Mouse (Mus musculus) Patski (cell line): Measurements from ENCODE around the gene Tars2. TPM values are rescaled to one million over a fixed set of nuclear protein-coding genes. Genes with fewer than 3 reads are reported as not detected.

Source experiments
- ATAC-seq: fragments of 100-300 bp; one replicate; pipeline ENCODE4 v1.8.0; 2021
- CTCF ChIA-PET: fragments of 350-600 bp; sonication (Branson Sonifier 250); formaldehyde crosslinking; loops from one replicate; lab custom pipeline; 2022; ENCODE audit warnings: inconsistent platforms; lab: Charles Lee
- POLR2A ChIA-PET: fragments of 350-600 bp; sonication (Branson Sonifier 250); formaldehyde crosslinking; loops from one replicate; lab custom pipeline; 2022; ENCODE audit warnings: antibody characterized with exemption, inconsistent platforms; lab: Charles Lee
- DNase-seq: peaks from one replicate; pipeline ENCODE4 v3.0.0-alpha.2; 2011; ENCODE audit warnings: low read depth, low spot score
- H3K27me3 ChIP-seq: fragments of 371-371 bp; one replicate; pipeline ENCODE4 v1.5.1; 2021
- CTCF ChIP-seq: fragments of 100-300 bp; IDR thresholded peaks from one replicate; pipeline ENCODE4 v1.5.1; 2021
- in situ Hi-C: fragments of 300-500 bp; cut with MboI; formaldehyde crosslinking; loops from 3 replicates; pipeline ENCODE4 v1.11.1; 2018; ENCODE audit warnings: low pct_unique_long_range_greater_than_20kb, mixed read lengths
- polyA plus RNA-seq: library from polyadenylated mRNA; unstranded; gene quantifications from one replicate; pipeline ENCODE4 v1.2.3, GENCODE M21; 2021

Gene Tars2
- polyA plus RNA-seq, 1 experiment from 2014 or later, result 58.1 TPM

GRCm38 (mm10) chr3:95722386-95722785 lies 37.6 kb downstream of the Tars2 start:
- no peaks in the 10 kb centered on the region for H3K27me3 ChIP-seq
- in situ Hi-C loops, result no loop called here
- no peak for TF ChIP-seq CTCF
- ChIA-PET CTCF (no interaction called here), POLR2A (no interaction called here)
- DNase-seq (no peak), ATAC-seq (no peak)

GRCm38 (mm10) chr3:95718153-95718552 lies 41.9 kb downstream of the Tars2 start:
- no peak for TF ChIP-seq CTCF
- no peaks in the 10 kb centered on the region for H3K27me3 ChIP-seq
- CTCF ChIA-PET, result interaction anchor here (0.8 to 2.1 kb wide), 2 partner anchors 11 to 42 kb away, joined by 3 to 8 read pairs; no protein-coding TSS in a partner anchor
- DNase-seq (no peak), ATAC-seq (no peak)
- POLR2A ChIA-PET, result no interaction called here
- in situ Hi-C loops, result no loop called here

GRCm38 (mm10) chr3:95716075-95716474 lies 43.9 kb downstream of the Tars2 start:
- ATAC-seq (no peak), DNase-seq (no peak)
- ChIA-PET POLR2A (interaction anchor here (1.0 kb wide), 1 partner anchor 46 kb away, joined by 3 read pairs; no protein-coding TSS in a partner anchor), CTCF (interaction anchor here (1.1 to 1.2 kb wide), 3 partner anchors 11 to 29 kb away, joined by 3 to 4 read pairs (median 3); no protein-coding TSS in a partner anchor)
- no peak for TF ChIP-seq CTCF
- in situ Hi-C loops, result no loop called here
- H3K27me3 ChIP-seq, result no peaks in the 10 kb centered on the region

GRCm38 (mm10) chr3:95709967-95710366 lies 50.0 kb downstream of the Tars2 start:
- ATAC-seq (no peak), DNase-seq (no peak)
- ChIA-PET POLR2A (interaction anchor here (0.6 to 1.9 kb wide), 3 partner anchors 17 to 22 kb away, joined by 3 to 4 read pairs (median 3); partner anchors contain the start of gene Adamtsl4), CTCF (interaction anchor here (1.4 to 2.1 kb wide), 3 partner anchors 16 to 34 kb away, joined by 3 to 4 read pairs (median 3); no protein-coding TSS in a partner anchor)
- H3K27me3 ChIP-seq, result no peaks in the 10 kb centered on the region
- no peak for TF ChIP-seq CTCF
- in situ Hi-C loops, result no loop called here

- ChIA-PET CTCF (interaction anchor here (1.2 to 2.1 kb wide), 5 partner anchors 14 to 77 kb away, joined by 3 to 4 read pairs (median 3); no protein-coding TSS in a partner anchor), POLR2A (interaction anchor here (1.2 kb wide), 1 partner anchor 16 kb away, joined by 3 read pairs; no protein-coding TSS in a partner anchor)
- H3K27me3 ChIP-seq, result no peaks in the 10 kb centered on the region
- TF ChIP-seq CTCF, result no peak
- no peak for DNase-seq
- in situ Hi-C loops, result no loop called here
- ATAC-seq, result no peak
Observed at GRCm38 (mm10) chr3:95709044-95709443, 51.0 kb downstream of the Tars2 start.

GRCm38 (mm10) chr3:95707497-95707896 lies 52.5 kb downstream of the Tars2 start:
- in situ Hi-C loops, result no loop called here
- no peak for ATAC-seq
- ChIA-PET CTCF (interaction anchor here (0.7 kb wide), 1 partner anchor 11 kb away, joined by 3 read pairs; no protein-coding TSS in a partner anchor), POLR2A (no interaction called here)
- TF ChIP-seq CTCF, result no peak
- no peaks in the 10 kb centered on the region for H3K27me3 ChIP-seq
- no peak for DNase-seq

- CTCF ChIA-PET, result no interaction called here
- no peaks in the 10 kb centered on the region for H3K27me3 ChIP-seq
- POLR2A ChIA-PET, result no interaction called here
- in situ Hi-C loops, result no loop called here
- no peak for TF ChIP-seq CTCF
- ATAC-seq, result no peak
- DNase-seq, result no peak
Observed at GRCm38 (mm10) chr3:95706273-95706672, 53.7 kb downstream of the Tars2 start.

- ChIA-PET CTCF (interaction anchor here (1.1 to 1.5 kb wide), 4 partner anchors 12 to 72 kb away, joined by 3 to 5 read pairs (median 4); no protein-coding TSS in a partner anchor), POLR2A (no interaction called here)
- no peaks in the 10 kb centered on the region for H3K27me3 ChIP-seq
- ATAC-seq, result no peak
- in situ Hi-C loops, result no loop called here
- no peak for TF ChIP-seq CTCF
- DNase-seq, result no peak
Observed at GRCm38 (mm10) chr3:95704612-95705011, 55.4 kb downstream of the Tars2 start.

GRCm38 (mm10) chr3:95703276-95703675 lies 56.7 kb downstream of the Tars2 start:
- DNase-seq (no peak), ATAC-seq (no peak)
- TF ChIP-seq CTCF, result no peak
- H3K27me3 ChIP-seq, result no peaks in the 10 kb centered on the region
- CTCF ChIA-PET, result no interaction called here
- POLR2A ChIA-PET, result no interaction called here
- in situ Hi-C loops, result no loop called here

- CTCF ChIA-PET, result interaction anchor here (0.8 to 5.0 kb wide), 3 partner anchors 13 to 26 kb away, joined by 3 to 23 read pairs (median 5); partner anchors contain the start of gene Adamtsl4
Observed at GRCm38 (mm10) chr3:95701877-95702540, 58.0 kb downstream of the Tars2 start.

GRCm38 (mm10) chr3:95701085-95701484 lies 58.9 kb downstream of the Tars2 start:
- TF ChIP-seq CTCF, result no peak
- DNase-seq (no peak), ATAC-seq (no peak)
- no peaks in the 10 kb centered on the region for H3K27me3 ChIP-seq
- POLR2A ChIA-PET, result interaction anchor here (0.9 to 1.4 kb wide), 2 partner anchors 23 to 54 kb away, joined by 3 to 4 read pairs; no protein-coding TSS in a partner anchor
- CTCF ChIA-PET, result interaction anchor here (1.5 to 5.0 kb wide), 2 partner anchors 12 to 15 kb away, joined by 5 to 23 read pairs; partner anchors contain the start of gene Adamtsl4
- in situ Hi-C loops, result no loop called here

More at GRCm38 (mm10) chr3:95701877-95702540, 58.0 kb downstream of the Tars2 start:
- POLR2A ChIA-PET, result interaction anchor here (1.0 kb wide), 2 partner anchors 15 to 38 kb away, joined by 3 read pairs; no protein-coding TSS in a partner anchor
- ATAC-seq (peak; percentile 34), DNase-seq (no peak)
- H3K27me3 ChIP-seq, result no peaks in the 10 kb centered on the region
- in situ Hi-C loops, result no loop called here
- no peak for TF ChIP-seq CTCF
